Mouse (Mus musculus) heart, adult 2 months (tissue): ENCODE data around the gene Cttnbp2nl. TPM values are rescaled to one million over a fixed set of nuclear protein-coding genes. Genes with fewer than 3 reads are reported as not detected.

Experiments used
- DNase-seq, 2 experiments: peaks; one replicate each; pipeline ENCODE4 v3.0.0; 2021
- H3K27ac ChIP-seq: fragments of 200-600 bp; 2 replicates; pipeline ENCODE4 v1.8.1; 2022
- H3K27me3 ChIP-seq: fragments of 200-500 bp; 2 replicates; pipeline ENCODE4 v1.6.1; 2012; ENCODE audit warnings: mild to moderate bottlenecking, low read length, inconsistent platforms, mixed read lengths; ENCODE audit not compliant: control insufficient read depth, insufficient read depth
- H3K36me3 ChIP-seq: fragments of 200-500 bp; 2 replicates; pipeline ENCODE4 v1.6.1; 2012; ENCODE audit warnings: low read length, inconsistent platforms; ENCODE audit not compliant: control insufficient read depth, insufficient read depth
- H3K4me1 ChIP-seq: fragments of 200-500 bp; 2 replicates; pipeline ENCODE4 v1.6.1; 2011; ENCODE audit warnings: low read length; ENCODE audit not compliant: control insufficient read depth, insufficient read depth
- H3K4me3 ChIP-seq: fragments of 200-600 bp; 2 replicates; pipeline ENCODE4 v1.8.1; 2022
- H3K79me2 ChIP-seq: fragments of 200-500 bp; replicated peaks from 2 replicates; pipeline ENCODE4 v1.6.1; 2012; ENCODE audit warnings: mild to moderate bottlenecking, inconsistent platforms, low read length, moderate library complexity, mixed read lengths; ENCODE audit not compliant: control insufficient read depth, insufficient read depth
- H3K9ac ChIP-seq: fragments of 200-500 bp; 2 replicates; pipeline ENCODE4 v1.6.1; 2012; ENCODE audit warnings: low read depth, mild to moderate bottlenecking, control low read depth, inconsistent platforms, low read length, mixed read lengths
- CTCF ChIP-seq: fragments of 200-600 bp; IDR thresholded peaks from 2 replicates; pipeline ENCODE4 v1.8.1; 2022; ENCODE audit warnings: antibody characterized with exemption, mild to moderate bottlenecking, moderate library complexity
- EP300 ChIP-seq: fragments of 200-500 bp; IDR thresholded peaks from 2 replicates; pipeline ENCODE4 v1.6.1; 2011; ENCODE audit warnings: low read depth, low read length, control low read depth; ENCODE audit not compliant: insufficient read depth
- POLR2A ChIP-seq: fragments of 200-500 bp; IDR thresholded peaks from 2 replicates; pipeline ENCODE4 v1.6.1; 2011; ENCODE audit warnings: mild to moderate bottlenecking, low read depth, low read length, control low read depth; ENCODE audit not compliant: insufficient read depth
- WGBS: fragments of 180-500 bp; shearing (Covaris S2); methylation state at CpG from one replicate; pipeline ENCODE4 v1.1.7; 2018; 5-methylcytosine and 5-hydroxymethylcytosine counted together
- intact Hi-C: fragments of 180-260 bp; cut with DNase I; formaldehyde crosslinking; loops from one replicate; pipeline ENCODE4 v1.15.1; 2025
- polyA plus RNA-seq: library from polyadenylated mRNA; depleted of rRNA; stranded (reverse); fragments of >200 nt; gene quantifications from 2 replicates; pipeline ENCODE4 v1.2.3, GENCODE M21; 2012
- total RNA-seq, 2 experiments: library from RNA; stranded (reverse); gene quantifications; 2 replicates each; pipeline ENCODE4 v1.2.3; 2021

Cttnbp2nl gene
- total and polyA plus RNA-seq, 3 experiments: 4.1 to 20.9 (median 15.3) TPM

- H3K4me3 ChIP-seq: no peak overlapping the region
- H3K27me3 ChIP-seq: no peaks in the 10 kb centered on the region
- no peak for TF ChIP-seq CTCF
- TF ChIP-seq EP300: no peak
- TF ChIP-seq POLR2A: no peak
- peak overlapping the region; percentile 97 for H3K27ac ChIP-seq
- DNase-seq: no peak
- intact Hi-C loops: loop anchor here (1.0 to 5.0 kb wide), 2 partner anchors 193 to 266 kb away; partner anchors contain the start of genes Capza1 and St7l
- H3K9ac ChIP-seq: no peak overlapping the region
- peaks cover 16% of the 10 kb centered on the region for H3K4me1 ChIP-seq
- 40% methylated on average over 4 of the region's 4 CpGs for WGBS
- peaks cover 3% of the 10 kb centered on the region for H3K79me2 ChIP-seq
- peaks cover 2% of the 10 kb centered on the region; the same call in 1 of the 2 replicates for H3K36me3 ChIP-seq
Observed at GRCm38 (mm10) chr3:105055666-105056065, 2.7 kb upstream of the Cttnbp2nl start.

DNA sequence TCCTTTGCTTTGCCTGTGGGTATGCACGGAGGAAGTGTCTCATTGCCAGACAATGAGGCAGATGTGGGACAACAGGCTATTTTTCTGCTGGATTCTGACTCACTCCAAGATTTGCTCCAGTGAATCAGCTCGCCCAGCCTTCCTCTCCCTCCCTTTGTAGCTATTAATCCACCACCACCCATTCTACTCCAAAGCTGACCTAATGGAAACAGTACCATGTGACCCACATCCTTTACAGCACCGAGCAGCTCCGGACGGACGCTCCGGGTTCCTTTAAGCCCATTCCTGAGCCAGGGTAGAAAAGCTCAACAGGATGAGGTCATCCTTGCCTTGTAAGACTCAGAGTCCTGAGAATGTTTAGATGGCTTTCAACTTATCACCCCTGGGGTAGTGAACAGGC, 2.0 kb upstream of the Cttnbp2nl start:
- H3K27me3 ChIP-seq: no peaks in the 10 kb centered on the region
- peak; percentile 69 to 87 for DNase-seq
- peaks cover 3% of the 10 kb centered on the region for H3K79me2 ChIP-seq
- 5% methylated on average over 7 of the region's 7 CpGs for WGBS
- H3K27ac ChIP-seq: peak overlapping the region; percentile 97
- intact Hi-C loops: loop anchor here (1.0 to 5.0 kb wide), 2 partner anchors 193 to 266 kb away; partner anchors contain the start of genes Capza1 and St7l
- peaks cover 2% of the 10 kb centered on the region; the same call in 1 of the 2 replicates for H3K36me3 ChIP-seq
- TF ChIP-seq POLR2A: peak; percentile 66
- no peak for TF ChIP-seq CTCF
- TF ChIP-seq EP300: peak; percentile 98
- H3K9ac ChIP-seq: peak overlapping the region; percentile 43; the same call in 1 of the 2 replicates
- peaks cover 16% of the 10 kb centered on the region for H3K4me1 ChIP-seq
- peak overlapping the region; percentile 26; the same call in 1 of the 2 replicates for H3K4me3 ChIP-seq

- peak overlapping the region; percentile 97 for H3K27ac ChIP-seq
- peak overlapping the region; percentile 92 for H3K4me3 ChIP-seq
- intact Hi-C loops: loop anchor here (2.0 kb wide), 1 partner anchor 17 kb away; no protein-coding TSS in a partner anchor
- WGBS: 60% methylated on average over 4 of the region's 4 CpGs
- peaks cover 16% of the 10 kb centered on the region for H3K4me1 ChIP-seq
- H3K79me2 ChIP-seq: peaks cover 6% of the 10 kb centered on the region
- TF ChIP-seq CTCF: no peak
- TF ChIP-seq POLR2A: no peak
- TF ChIP-seq EP300: no peak
- DNase-seq: no peak
- H3K27me3 ChIP-seq: no peaks in the 10 kb centered on the region
- peak overlapping the region; percentile 66 for H3K9ac ChIP-seq
- H3K36me3 ChIP-seq: peaks cover 2% of the 10 kb centered on the region
Observed at GRCm38 (mm10) chr3:105053698-105054001, 704 bp upstream of the Cttnbp2nl start.

- 1% methylated on average over 37 of the region's 37 CpGs for WGBS
- intact Hi-C loops: loop anchor here (2.0 kb wide), 1 partner anchor 16 kb away; no protein-coding TSS in a partner anchor
Observed at GRCm38 (mm10) chr3:105052171-105052936, 592 bp downstream of the Cttnbp2nl start.

DNA sequence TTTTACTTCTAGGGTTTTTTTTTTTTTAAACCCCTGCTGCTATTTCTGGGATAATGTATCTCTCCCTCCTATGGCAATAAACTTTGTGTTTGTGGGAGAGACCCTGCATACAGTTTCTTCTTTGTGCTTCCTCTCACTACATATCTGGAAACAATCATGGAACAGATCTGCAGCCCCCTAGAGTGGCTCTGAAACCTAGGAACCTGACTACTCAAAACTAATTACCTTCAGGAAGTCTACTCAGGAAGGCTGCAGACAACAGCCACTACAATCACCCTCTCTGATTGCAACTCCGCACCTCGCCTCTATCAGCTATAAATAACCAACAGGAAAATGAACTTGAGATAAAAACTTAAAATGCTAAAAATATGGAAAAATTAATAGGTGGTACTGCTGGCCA, 1.8 kb downstream of the Cttnbp2nl start:
- 16% methylated on average over 2 of the region's 2 CpGs for WGBS
- Histone ChIP-seq H3K4me1 (peaks cover 19% of the 10 kb centered on the region), H3K27me3 (no peaks in the 10 kb centered on the region), H3K9ac (no peak overlapping the region), H3K79me2 (peaks cover 6% of the 10 kb centered on the region), H3K4me3 (peak overlapping the region; percentile 92), H3K36me3 (peaks cover 4% of the 10 kb centered on the region), H3K27ac (peak overlapping the region; percentile 97)
- no peak for TF ChIP-seq EP300
- TF ChIP-seq POLR2A: peak; percentile 11; the same call in 1 of the 2 replicates
- intact Hi-C loops: loop anchor here (1.0 kb wide), 1 partner anchor 31 kb away; no protein-coding TSS in a partner anchor
- no peak for DNase-seq

More at GRCm38 (mm10) chr3:105052171-105052936, 592 bp downstream of the Cttnbp2nl start:
- peaks cover 17% of the 10 kb centered on the region for H3K4me1 ChIP-seq
- peak overlapping the region; percentile 97 for H3K27ac ChIP-seq
- TF ChIP-seq CTCF (no peak), POLR2A (no peak), EP300 (no peak)
- peaks cover 6% of the 10 kb centered on the region for H3K79me2 ChIP-seq
- no peak for DNase-seq
- no peaks in the 10 kb centered on the region for H3K27me3 ChIP-seq
- H3K9ac ChIP-seq: peak overlapping the region; percentile 91
- H3K36me3 ChIP-seq: peaks cover 2% of the 10 kb centered on the region
- H3K4me3 ChIP-seq: peak overlapping the region; percentile 92

- TF ChIP-seq POLR2A: no peak
- no peak for TF ChIP-seq CTCF
- no peak for TF ChIP-seq EP300
- peaks cover 21% of the 10 kb centered on the region for H3K4me1 ChIP-seq
- H3K36me3 ChIP-seq: peaks cover 10% of the 10 kb centered on the region
- no peaks in the 10 kb centered on the region for H3K27me3 ChIP-seq
- no peak overlapping the region for H3K4me3 ChIP-seq
- peak overlapping the region; percentile 97; the same call in 1 of the 2 replicates for H3K27ac ChIP-seq
- no peak overlapping the region for H3K9ac ChIP-seq
- no peak for DNase-seq
- intact Hi-C loops: no loop called here
- 22% methylated on average over 6 of the region's 6 CpGs for WGBS
- peaks cover 6% of the 10 kb centered on the region for H3K79me2 ChIP-seq
Observed at GRCm38 (mm10) chr3:105049848-105050247, 3.1 kb downstream of the Cttnbp2nl start.
